ENCODE assay signal across 24 mouse cellular contexts in genomic region chr5:88629987-88630386, GRCm38 (mm10). TPM values are rescaled to one million over a fixed set of nuclear protein-coding genes. Genes with fewer than 3 reads are reported as not detected.
A peak's percentile ranks its signal among the peaks of the same experiment; 100 is the strongest.
DNase-seq lines count a peak whose midpoint lies in the region; ATAC-seq and TF ChIP-seq lines count a peak whose summit lies in the region.
"Had no signal": no experiment of that assay in that cellular context is flagged by ENCODE, and none has a peak within 500 bp of the region (broad histone marks: within the 10 kb centered on the region; RNA-seq: fewer than 3 reads in every experiment).

No protein-coding gene starts in this region.

- no peak for TF ChIP-seq POLR2A in liver, adult 2 months (IDR thresholded peaks at IDR 0.05; ENCODE audit: extremely low read depth, insufficient read depth, low read length)

- TF ChIP-seq CTCF in liver, adult 2 months (IDR thresholded peaks at IDR 0.05; ENCODE audit: low read depth, low read length): no peak

- no peaks in the 10 kb centered on the region for H3K27me3 ChIP-seq in liver, adult 2 months (ENCODE audit: control insufficient read depth, insufficient read depth, low read length)
- no peaks in the 10 kb centered on the region for H3K27me3 ChIP-seq in liver, embryonic 12.5 days (replicated peaks)
- H3K27me3 ChIP-seq: heart, embryonic 12.5 days; heart, embryonic 15.5 days; hindbrain, embryonic 13.5 days had no signal

- H3K9me3 ChIP-seq in liver, embryonic 12.5 days (replicated peaks): no peaks in the 10 kb centered on the region
- H3K9me3 ChIP-seq: heart, embryonic 12.5 days; heart, embryonic 15.5 days; hindbrain, embryonic 10.5 days; hindbrain, embryonic 13.5 days had no signal

- H3K27ac ChIP-seq in liver, adult 2 months (replicated peaks; ENCODE audit: insufficient read depth, low read depth, low read length): no peak overlapping the region
- H3K27ac ChIP-seq in liver, embryonic 12.5 days: no peak overlapping the region; the same call in 1 of the 2 replicates
- H3K27ac ChIP-seq in macrophage: peak overlapping the region; percentile 99
- H3K27ac ChIP-seq: hindbrain, embryonic 10.5 days; hindbrain, embryonic 13.5 days had no signal

- peaks cover 31% of the 10 kb centered on the region for H3K4me1 ChIP-seq in liver, adult 2 months (ENCODE audit: control insufficient read depth, insufficient read depth, low read length)
- peaks cover 30% of the 10 kb centered on the region for H3K4me1 ChIP-seq in liver, embryonic 12.5 days
- H3K4me1 ChIP-seq: heart, embryonic 15.5 days; hindbrain, embryonic 10.5 days; hindbrain, embryonic 13.5 days had no signal

- WGBS in liver, adult 2 months: 83% methylated on average over 8 of the region's 8 CpGs
- WGBS in liver, embryonic 12.5 days (ENCODE audit: insufficient replicate concordance): 85% methylated on average over 8 of the region's 8 CpGs
- 97% methylated on average over 8 of the region's 8 CpGs for WGBS in macrophage (ENCODE audit: missing documents)

- H3K9ac ChIP-seq in liver, adult 2 months (ENCODE audit: low read depth, low read length): no peak overlapping the region
- H3K9ac ChIP-seq in liver, embryonic 12.5 days: no peak overlapping the region
- H3K9ac ChIP-seq: heart, embryonic 12.5 days; heart, embryonic 15.5 days; hindbrain, embryonic 13.5 days had no signal

- H3K36me3 ChIP-seq in liver, adult 2 months (ENCODE audit: control insufficient read depth, insufficient read depth, low read length): peaks cover 33% of the 10 kb centered on the region
- H3K36me3 ChIP-seq in liver, embryonic 12.5 days: peaks cover 24% of the 10 kb centered on the region
- H3K36me3 ChIP-seq in macrophage (ENCODE audit: inconsistent target): peaks cover 43% of the 10 kb centered on the region

- H3K4me3 ChIP-seq in liver, adult 2 months (ENCODE audit: insufficient read depth, low read depth, low read length): no peak overlapping the region
- H3K4me3 ChIP-seq in liver, embryonic 12.5 days: no peak overlapping the region
- no peak overlapping the region for H3K4me3 ChIP-seq in macrophage (ENCODE audit: inconsistent target)
- H3K4me3 ChIP-seq: heart, embryonic 12.5 days; heart, embryonic 15.5 days; hindbrain, embryonic 10.5 days; hindbrain, embryonic 13.5 days had no signal

- no peak overlapping the region for H3K4me2 ChIP-seq in liver, embryonic 12.5 days
- H3K4me2 ChIP-seq: heart, embryonic 12.5 days; heart, embryonic 15.5 days; hindbrain, embryonic 13.5 days had no signal

- peak; percentile 80 for DNase-seq in heart, adult 11 months
- DNase-seq in heart, adult 9 months (ENCODE audit: low spot score in 2 of 2): no peak
- peak; percentile 14 for DNase-seq in liver, adult 2 months (ENCODE audit: extremely low read depth, low read depth, low spot score)
- peak; percentile 19 for DNase-seq in testis, postnatal 10 days (ENCODE audit: low spot score)
- DNase-seq in testis, postnatal 14 days (ENCODE audit: low spot score): no peak
- no peak for DNase-seq in adrenal gland, postnatal 4 days (ENCODE audit: low spot score in 2 of 2)
- DNase-seq: adrenal gland, adult 2 months; adrenal gland, postnatal 14 days; B cell, adult 2 months; cerebellum, adult 18-20 months; cerebellum, adult 9-10 months; cerebellum, postnatal 14 days; gastrocnemius, postnatal 10 days; gastrocnemius, postnatal 36 days; heart, postnatal 10 days; heart, postnatal 36 days had no signal

- peaks cover 6% of the 10 kb centered on the region; the same call in 1 of the 2 replicates for H3K79me2 ChIP-seq in liver, adult 2 months (ENCODE audit: control insufficient read depth, insufficient read depth, low read length)
- H3K79me2 ChIP-seq in macrophage (ENCODE audit: inconsistent target): no peaks in the 10 kb centered on the region; the same call in 1 of the 2 replicates

- ATAC-seq in liver, embryonic 12.5 days: no peak
- ATAC-seq: forebrain, embryonic 14.5 days; hindbrain, embryonic 16.5 days had no signal

RNA-seq across cellular contexts. Expression of gene Grsf1, which starts 46.0 kb away (rescaled TPM):
- 54.6 and 57.9 TPM in 2 replicates for total RNA-seq in liver, adult 2 months (2014; rRNA removed)
- 32.7 and 38.7 TPM in 2 replicates for polyA plus RNA-seq in liver, adult 2 months (2012; rRNA removed)
- 47.0 and 48.6 TPM in 2 replicates for polyA plus RNA-seq in liver, embryonic 12.5 days (2016; fragmentation: Nextera tagmentation; extraction: Ambion mirVana)
- total RNA-seq in macrophage (2018; cell fraction: chromatin; rRNA removed): 10 to 100 TPM in 24 of 26 experiments, 1 to 10 TPM in 2; 4.9 to 38.6 (median 23.7) TPM
- total RNA-seq in macrophage (2018; cell fraction: cytosol; rRNA removed): 10 to 100 TPM; 36.7 to 63.9 (median 51.1) TPM
- total RNA-seq in macrophage (2018; cell fraction: nucleus; rRNA removed): 10 to 100 TPM; 16.1 to 42.0 (median 22.8) TPM
- polyA plus RNA-seq in macrophage (2018): 46.1 to 114 TPM (median 64.2 TPM) in 3 replicates
- total RNA-seq in adrenal gland, postnatal 4 days (2021): 100 to 1,000 TPM; 141 to 146 TPM

Comparison
In these comparisons a context has a peak if more than half of its experiments do, and no peak if none do; other contexts are left out.
1. DNase-seq: peak in heart, adult 11 months (single experiment), liver, adult 2 months (single experiment) and testis, postnatal 10 days (single experiment); none in heart, adult 9 months (0 of 2), testis, postnatal 14 days (single experiment) and adrenal gland, postnatal 4 days (0 of 2).